Mouse (Mus musculus) splenic B cell, adult 2 months (primary cell): ENCODE measurements around the gene Chrnb2.

ENCODE experiments used
- DNase-seq: peaks from one replicate; pipeline ENCODE4 v3.0.0-alpha.2; 2011; ENCODE audit warnings: low read depth, low spot score
- H3K27me3 ChIP-seq: 2 replicates; pipeline ENCODE4 v1.6.1; 2012; ENCODE audit warnings: mild to moderate bottlenecking, low read length, moderate library complexity, mixed read lengths; ENCODE audit not compliant: control insufficient read depth, poor library complexity, insufficient read depth, severe bottlenecking
- H3K36me3 ChIP-seq: 2 replicates; pipeline ENCODE4 v1.6.1; 2012; ENCODE audit warnings: mild to moderate bottlenecking, low read length, moderate library complexity, mixed read lengths; ENCODE audit not compliant: control insufficient read depth, poor library complexity, insufficient read depth, severe bottlenecking

Chrnb2 gene

DNA sequence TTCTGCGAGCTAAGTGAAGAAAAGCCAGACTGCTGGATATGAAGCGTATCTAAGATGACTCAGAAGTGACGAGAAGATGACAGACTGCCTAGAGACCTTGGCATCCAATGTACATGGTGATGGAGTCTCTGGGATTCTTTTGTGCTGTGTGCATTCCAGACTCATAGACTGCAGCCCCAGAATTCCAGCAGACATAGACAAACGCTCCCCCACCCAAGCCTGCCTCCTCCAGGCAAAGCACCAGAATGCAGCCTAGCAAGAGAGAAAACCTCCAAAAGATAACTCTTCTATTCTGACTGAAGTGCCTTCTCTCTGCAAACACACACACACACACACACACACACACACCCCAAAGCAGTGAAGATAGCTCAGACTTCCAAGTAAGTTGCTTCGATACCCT lies 31.3 kb upstream of the Chrnb2 start:
- Histone ChIP-seq H3K27me3 (no peaks in the 10 kb centered on the region), H3K36me3 (no peaks in the 10 kb centered on the region)
- DNase-seq, result no peak

DNA sequence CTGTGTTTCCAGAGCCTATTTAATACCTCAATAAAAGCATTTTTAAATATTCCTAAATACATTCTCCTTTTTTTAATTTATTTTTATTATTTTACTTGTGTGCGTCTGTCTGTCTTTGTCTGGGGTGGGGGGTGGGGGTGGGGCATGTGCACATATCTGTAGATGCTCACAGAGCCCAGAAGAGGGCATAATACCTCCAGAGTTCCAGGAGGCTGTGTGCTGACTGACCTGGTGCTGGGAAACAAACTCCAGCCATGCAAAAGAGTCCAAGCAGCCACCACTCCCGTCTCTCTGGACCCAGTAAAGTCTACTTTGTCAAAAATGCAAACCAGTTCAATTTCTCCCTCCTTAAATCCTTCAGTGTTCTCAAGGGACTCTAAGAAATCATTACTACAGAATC lies 30.2 kb upstream of the Chrnb2 start:
- Histone ChIP-seq H3K27me3 (no peaks in the 10 kb centered on the region), H3K36me3 (no peaks in the 10 kb centered on the region)
- DNase-seq, result no peak

DNA sequence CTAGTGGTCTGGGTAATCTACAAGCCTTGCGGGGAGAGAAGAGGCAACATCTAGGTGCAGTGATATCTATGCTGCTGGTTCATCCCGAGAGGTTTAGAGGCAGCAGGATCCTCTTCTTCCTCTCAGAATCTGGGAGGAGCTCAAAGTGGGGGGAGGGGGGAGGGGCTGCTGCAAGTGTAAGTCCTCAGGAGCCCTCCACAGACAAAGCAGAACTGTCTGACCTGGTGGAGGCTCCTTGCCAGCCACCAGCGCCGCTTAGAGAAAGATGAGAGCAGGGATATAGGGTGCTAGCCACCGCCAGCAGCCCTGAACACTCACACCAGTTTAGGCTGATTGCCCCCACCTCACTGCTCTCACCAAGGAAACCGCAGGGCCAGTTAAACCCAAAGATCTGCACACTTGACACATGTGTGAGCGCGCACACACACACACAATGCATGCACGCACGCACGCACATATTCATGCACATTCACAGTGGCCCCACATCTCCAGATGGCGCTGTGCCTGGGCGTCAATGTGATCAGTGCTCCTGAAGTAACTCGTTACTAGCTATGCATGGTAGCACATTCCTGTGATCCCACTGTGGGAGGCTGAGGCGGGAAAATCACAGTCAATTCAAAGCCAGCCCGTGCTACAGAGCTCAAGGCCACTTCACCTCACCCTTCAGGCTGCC lies 24.4 kb upstream of the Chrnb2 start:
- DNase-seq, result no peak
- Histone ChIP-seq H3K27me3 (no peaks in the 10 kb centered on the region), H3K36me3 (no peaks in the 10 kb centered on the region)

DNA sequence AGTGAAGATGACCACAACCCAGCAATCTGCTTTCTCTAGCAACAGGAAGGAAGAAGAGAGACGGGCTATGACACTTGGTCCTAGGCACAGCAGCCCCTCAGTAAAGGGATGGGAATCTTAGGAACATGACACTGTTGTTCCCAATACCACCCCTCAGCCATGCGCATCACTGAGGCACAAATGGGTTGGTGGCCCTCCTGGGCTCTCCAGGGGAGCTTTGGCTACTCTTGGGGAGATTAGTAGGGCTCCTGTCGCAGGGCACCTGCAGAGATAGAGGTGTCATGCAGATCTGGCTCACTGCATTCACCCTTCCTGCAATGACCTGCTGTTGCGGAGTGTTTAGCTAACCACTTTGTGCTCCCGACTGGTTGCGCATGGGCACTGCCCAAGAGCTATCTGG lies 21.8 kb upstream of the Chrnb2 start:
- no peaks in the 10 kb centered on the region for H3K27me3 ChIP-seq
- no peak for DNase-seq

DNA sequence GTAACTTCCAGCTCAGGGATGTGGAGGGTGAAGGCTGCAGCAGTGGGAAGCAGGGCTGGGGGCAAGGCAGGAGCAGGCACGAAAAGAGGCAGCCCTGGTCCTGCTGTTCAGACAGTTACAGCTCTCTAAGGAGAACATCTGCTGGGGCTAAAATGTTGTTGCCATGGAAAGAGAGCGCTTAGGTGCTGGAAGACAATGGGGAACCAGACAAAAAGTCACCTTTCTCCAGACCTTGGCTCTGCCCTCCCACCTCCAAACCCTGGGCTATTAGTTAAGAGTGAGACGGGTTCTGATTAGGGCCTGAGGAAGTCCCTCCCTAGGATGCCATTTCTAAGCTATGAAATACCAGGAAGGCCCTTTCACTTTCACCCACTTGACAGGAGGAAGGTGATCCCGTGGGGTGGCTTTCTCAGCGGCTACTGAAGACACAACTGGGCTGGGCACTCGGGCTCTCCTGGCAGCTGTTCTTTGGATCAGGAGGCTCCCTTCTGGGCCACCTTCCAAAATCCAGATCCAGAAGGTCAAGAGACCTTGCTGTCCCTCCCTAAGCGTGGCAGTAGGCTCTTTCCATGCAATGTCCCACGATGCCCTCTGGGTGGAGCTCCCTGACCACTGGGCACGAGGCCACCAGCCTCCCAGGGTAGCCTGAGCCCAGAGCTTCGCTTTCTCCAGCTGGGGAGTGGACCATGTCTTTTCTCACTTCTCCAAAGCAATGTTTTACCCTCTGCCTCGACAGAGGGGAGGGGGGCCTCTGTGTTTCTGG lies 20.7 kb upstream of the Chrnb2 start:
- DNase-seq, result peak; percentile 73

More for the DNA sequence above, 21.8 kb upstream of the Chrnb2 start:
- H3K36me3 ChIP-seq, result peaks cover 8% of the 10 kb centered on the region; the same call in 1 of the 2 replicates

DNA sequence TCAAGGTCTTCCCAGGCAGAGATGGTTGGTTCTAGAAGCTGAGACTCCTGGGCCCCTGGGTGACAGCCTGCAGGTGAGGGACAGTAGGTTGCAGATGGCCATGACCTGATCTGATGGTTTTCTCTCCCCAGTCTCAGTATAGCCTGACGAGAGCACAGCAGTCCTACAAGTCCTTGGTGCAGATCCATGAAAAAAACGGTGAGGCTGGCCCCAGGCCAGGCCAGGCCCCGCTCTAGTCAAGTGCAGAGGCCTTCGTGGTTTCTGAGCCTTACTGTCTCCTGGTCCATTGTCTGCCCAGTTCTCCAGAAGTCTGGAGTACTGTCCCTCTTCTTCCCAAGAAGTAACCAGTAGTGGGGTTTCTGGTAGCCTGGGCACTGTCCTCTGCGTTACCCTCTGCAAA lies 17.2 kb upstream of the Chrnb2 start:
- DNase-seq, result no peak
- no peaks in the 10 kb centered on the region for H3K27me3 ChIP-seq
- peaks cover 26% of the 10 kb centered on the region for H3K36me3 ChIP-seq

More for the DNA sequence above, 20.7 kb upstream of the Chrnb2 start:
- no peaks in the 10 kb centered on the region for H3K27me3 ChIP-seq
- peaks cover 14% of the 10 kb centered on the region for H3K36me3 ChIP-seq

DNA sequence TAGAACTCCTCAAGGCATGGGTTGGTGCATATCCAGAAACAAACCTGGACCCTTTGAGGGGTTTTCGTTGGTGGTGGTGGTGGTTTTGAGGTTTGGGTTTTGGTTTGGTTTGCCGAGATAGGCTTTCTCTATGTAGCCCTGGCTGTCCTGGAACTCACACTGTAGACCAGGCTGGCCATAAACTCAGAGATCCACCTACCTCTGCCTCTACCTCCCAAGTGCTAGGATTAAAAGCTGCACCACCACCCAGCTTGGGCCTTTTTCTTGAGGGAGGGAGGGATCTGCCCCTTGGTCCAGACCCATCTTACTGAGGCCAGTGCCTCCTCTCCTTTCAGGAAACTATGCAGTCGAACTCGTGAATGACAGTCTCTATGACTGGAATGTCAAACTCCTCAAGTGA lies 15.7 kb upstream of the Chrnb2 start:
- Histone ChIP-seq H3K36me3 (peaks cover 31% of the 10 kb centered on the region), H3K27me3 (no peaks in the 10 kb centered on the region)
- no peak for DNase-seq

DNA sequence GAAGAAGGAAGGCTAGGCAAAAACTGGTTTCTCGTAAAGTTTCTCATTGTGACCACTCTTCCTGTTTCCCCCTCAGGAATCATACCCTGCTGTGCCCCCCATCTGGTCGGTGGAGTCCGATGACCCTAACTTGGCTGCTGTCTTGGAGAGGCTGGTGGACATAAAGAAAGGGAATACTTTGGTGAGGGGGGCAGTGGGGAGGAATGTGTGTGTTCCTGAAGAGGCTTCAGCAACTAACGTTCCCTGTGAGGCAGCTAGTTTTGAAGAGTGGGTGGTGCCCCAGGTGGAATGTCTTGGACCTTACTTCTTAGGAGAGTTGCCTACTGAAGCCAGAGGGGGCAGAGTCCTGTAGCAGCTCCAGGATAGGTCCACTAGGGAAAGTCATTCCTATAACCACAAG lies 11.6 kb upstream of the Chrnb2 start:
- Histone ChIP-seq H3K36me3 (peaks cover 22% of the 10 kb centered on the region), H3K27me3 (no peaks in the 10 kb centered on the region)
- no peak for DNase-seq

DNA sequence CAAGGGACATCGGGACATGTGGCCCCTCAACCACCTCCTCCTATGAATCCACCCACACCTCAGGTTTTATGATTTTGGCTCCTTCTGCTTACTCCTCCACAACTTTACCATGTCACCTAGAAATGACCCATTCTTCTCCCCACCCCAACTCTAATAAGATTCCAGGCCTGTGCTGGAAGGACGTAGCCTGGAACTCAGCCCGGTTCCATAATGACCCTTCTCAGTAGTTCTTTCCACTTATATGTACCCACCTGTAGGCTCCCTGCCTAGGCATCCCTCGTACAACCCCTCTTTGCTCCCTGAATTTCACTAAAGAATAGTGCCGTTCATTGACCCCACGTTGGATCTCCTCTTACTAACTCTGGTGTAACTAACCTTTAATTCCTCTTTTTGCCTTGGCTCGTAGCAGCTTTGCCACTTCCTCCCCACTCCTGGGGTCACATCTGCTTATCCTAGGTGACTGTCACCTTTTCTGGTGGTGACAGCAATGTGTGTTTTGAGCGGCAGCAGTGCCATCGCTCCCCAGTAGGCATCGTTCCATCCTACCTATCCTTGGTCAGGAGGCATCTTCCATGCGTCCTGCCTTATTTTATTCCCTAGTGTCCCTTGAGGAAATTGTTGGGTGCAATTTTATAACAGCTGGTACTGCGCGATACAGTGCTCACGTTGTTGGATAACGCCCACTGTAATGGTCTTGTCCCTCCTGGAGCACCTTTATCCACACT lies 10.0 kb upstream of the Chrnb2 start:
- no peaks in the 10 kb centered on the region for H3K27me3 ChIP-seq
- DNase-seq, result peak; percentile 60
- peaks cover 15% of the 10 kb centered on the region for H3K36me3 ChIP-seq

DNA sequence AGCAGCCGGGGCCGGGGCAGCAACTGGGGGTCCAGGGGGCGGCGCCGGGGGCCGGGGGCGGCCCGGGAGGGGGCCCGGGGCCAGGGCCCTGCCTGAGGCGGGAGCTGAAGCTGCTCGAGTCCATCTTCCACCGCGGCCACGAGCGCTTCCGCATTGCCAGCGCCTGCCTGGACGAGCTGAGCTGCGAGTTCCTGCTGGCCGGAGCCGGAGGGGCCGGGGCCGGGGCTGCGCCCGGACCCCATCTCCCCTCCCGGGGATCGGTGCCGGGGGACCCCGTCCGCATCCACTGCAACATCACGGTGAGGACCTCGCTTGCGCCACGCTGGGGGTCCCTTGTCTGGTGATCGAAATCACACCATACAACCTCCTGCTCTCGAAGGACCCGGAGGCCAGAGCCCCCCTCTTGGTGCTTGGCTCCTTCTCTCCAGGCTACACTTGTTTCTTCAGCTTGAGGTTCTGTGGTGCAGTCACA lies 9.3 kb upstream of the Chrnb2 start:
- DNase-seq, result peak; percentile 49
- peaks cover 11% of the 10 kb centered on the region for H3K36me3 ChIP-seq
- no peaks in the 10 kb centered on the region for H3K27me3 ChIP-seq

DNA sequence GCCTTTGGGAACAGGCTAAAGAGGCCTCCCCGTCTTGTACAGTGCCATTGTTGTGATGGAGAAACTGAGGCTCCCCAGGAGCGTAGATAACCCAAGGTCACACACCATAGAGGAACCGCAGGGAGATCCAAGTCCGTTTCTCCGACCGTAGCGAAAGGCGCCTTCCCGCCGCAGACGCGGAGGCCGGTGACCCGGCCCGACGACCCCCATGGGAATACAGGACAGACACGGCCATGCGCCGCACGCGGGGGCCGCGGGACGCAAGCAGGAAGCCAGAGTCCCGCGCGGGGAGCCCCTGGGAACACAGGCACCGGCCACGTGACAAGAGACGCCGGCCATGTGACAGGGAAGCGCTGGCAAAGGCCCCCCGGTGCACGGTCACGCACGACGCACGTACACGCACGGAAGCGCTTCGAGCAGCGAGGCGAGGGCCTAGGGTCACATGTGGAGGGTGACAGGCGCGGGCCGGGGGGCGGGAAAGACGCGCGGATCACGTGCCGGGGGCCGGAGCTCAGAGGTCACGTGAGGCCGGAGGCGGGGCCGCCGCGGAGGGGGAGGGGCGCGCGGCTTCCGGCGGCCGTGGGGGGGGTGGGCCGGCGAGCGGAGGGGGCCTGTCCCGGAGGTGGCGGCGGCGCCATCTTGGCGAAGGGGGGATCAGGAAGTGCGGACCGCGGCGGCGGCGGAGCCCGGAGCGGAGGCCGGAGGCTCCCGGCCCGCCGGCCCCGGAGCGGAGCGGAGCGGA lies 8.7 kb upstream of the Chrnb2 start, which contains the start of gene Ube2q1:
Ube2q1 (plus strand) TSS at position 649 of the 742 bp plus-strand sequence.
- peak; percentile 98 for DNase-seq
- H3K27me3 ChIP-seq, result no peaks in the 10 kb centered on the region
- peaks cover 9% of the 10 kb centered on the region for H3K36me3 ChIP-seq

DNA sequence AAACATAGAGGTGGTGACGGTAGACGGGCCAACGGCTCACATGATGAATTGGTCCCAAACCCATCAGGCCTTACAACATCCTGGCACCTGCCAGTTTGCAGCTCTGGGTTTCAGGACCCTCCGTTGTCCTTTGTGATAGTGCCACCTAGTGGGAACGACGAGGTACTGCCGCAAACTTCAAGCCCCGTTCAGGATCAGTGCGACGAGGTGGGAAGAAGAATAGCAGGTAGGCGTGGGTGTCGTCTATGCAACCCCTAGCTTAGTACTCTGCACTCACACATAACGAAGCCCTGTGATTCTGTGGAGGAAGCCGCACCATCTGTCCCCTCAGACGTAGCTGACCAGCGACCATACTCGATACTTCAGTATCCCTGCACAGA lies 8.1 kb upstream of the Chrnb2 start:
- DNase-seq, result peak; percentile 95
- Histone ChIP-seq H3K36me3 (peaks cover 9% of the 10 kb centered on the region), H3K27me3 (no peaks in the 10 kb centered on the region)

DNA sequence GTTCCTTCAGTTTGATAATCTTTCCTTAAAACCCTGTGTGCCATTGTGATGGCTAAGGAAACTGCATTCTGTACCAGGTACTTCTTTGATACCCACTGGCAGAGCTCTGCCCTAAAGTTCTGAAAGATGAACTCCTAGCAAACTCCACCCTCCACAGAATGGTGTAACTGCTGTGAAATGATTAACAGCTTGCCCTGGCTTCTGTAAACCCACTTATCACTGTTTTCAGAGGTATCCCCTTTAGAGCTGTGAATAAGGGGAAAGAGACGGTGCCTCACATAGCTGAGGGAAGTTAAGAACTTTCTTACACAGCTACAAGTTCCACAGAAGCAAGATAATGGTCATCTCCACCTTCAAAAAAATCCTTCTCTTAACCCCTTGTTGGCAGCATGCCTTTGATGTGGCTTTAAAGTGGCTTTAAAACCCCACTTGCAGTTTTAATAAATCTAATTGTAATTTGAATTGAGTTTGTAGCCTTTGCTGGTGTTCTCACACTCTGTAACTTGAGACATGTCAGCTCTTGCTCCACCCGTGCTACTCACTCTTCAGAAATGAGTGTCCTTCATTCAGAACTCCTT lies 6.1 kb upstream of the Chrnb2 start:
- Histone ChIP-seq H3K36me3 (peaks cover 2% of the 10 kb centered on the region), H3K27me3 (no peaks in the 10 kb centered on the region)
- no peak for DNase-seq

DNA sequence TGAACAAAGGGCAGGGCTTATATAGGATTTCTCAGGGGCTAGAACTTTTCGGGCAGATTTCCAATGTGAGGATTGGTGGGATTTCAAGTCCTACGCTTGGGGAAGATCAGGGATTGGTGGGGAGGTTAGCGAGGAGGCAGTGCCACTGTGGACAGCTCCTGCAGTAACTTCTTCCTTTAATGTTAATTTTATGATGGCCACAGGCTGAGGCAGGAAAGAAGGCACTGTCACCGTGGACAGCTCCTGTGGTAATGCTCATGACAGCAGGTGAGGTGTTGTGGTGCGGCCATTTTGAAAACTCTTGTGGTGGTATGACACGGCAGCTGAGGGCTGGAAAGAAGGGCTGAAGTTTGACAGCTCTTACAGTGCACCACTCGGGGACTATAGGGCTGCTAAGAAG lies 5.2 kb upstream of the Chrnb2 start:
- peaks cover 2% of the 10 kb centered on the region for H3K36me3 ChIP-seq
- H3K27me3 ChIP-seq, result no peaks in the 10 kb centered on the region
- DNase-seq, result no peak
